Mouse (Mus musculus) neural tube, embryonic 14.5 days (tissue): ENCODE measurements around the gene 4930402H24Rik. TPM values are rescaled to one million over a fixed set of nuclear protein-coding genes. Genes with fewer than 3 reads are reported as not detected.
"Not testable (repeated sequence)": the region's sequence is repeated elsewhere in the genome, so short reads cannot be mapped to it uniquely, and the experiment has no call there.

Experiments
- ATAC-seq: fragments of 200-750 bp; cut with Nextera tagmentation; 2 replicates; pipeline ENCODE4 v1.8.0; 2017; ENCODE audit warnings: low read depth, mild to moderate bottlenecking, moderate TSS enrichment, moderate library complexity
- H3K27ac ChIP-seq: fragments of 300-500 bp; sonication (generic); 2 replicates; pipeline ENCODE4 v1.5.1; 2014; ENCODE audit warnings: low read depth, mild to moderate bottlenecking, control low read depth, low read length, moderate library complexity, mixed read lengths
- H3K27me3 ChIP-seq: fragments of 300-500 bp; sonication (generic); 2 replicates; pipeline ENCODE4 v1.6.1; 2014; ENCODE audit warnings: low read length; ENCODE audit not compliant: control insufficient read depth, insufficient read depth
- H3K36me3 ChIP-seq: fragments of 300-500 bp; sonication (generic); 2 replicates; pipeline ENCODE4 v1.6.1; 2014; ENCODE audit warnings: low read length, mixed read lengths; ENCODE audit not compliant: control insufficient read depth, insufficient read depth
- H3K4me1 ChIP-seq: fragments of 300-500 bp; sonication (generic); 2 replicates; pipeline ENCODE4 v1.6.1; 2014; ENCODE audit warnings: low read length; ENCODE audit not compliant: control insufficient read depth, insufficient read depth
- H3K4me2 ChIP-seq: fragments of 300-500 bp; sonication (generic); 2 replicates; pipeline ENCODE4 v1.6.1; 2014; ENCODE audit warnings: mild to moderate bottlenecking, low read depth, low read length, control low read depth
- H3K4me3 ChIP-seq: fragments of 300-500 bp; sonication (generic); 2 replicates; pipeline ENCODE4 v1.5.1; 2014; ENCODE audit warnings: low read depth, low read length, control low read depth, mixed read lengths
- H3K9ac ChIP-seq: fragments of 300-500 bp; sonication (generic); replicated peaks from 2 replicates; pipeline ENCODE4 v1.6.1; 2014; ENCODE audit warnings: low read depth, mild to moderate bottlenecking, control low read depth, low read length, mixed read lengths
- H3K9me3 ChIP-seq: fragments of 300-500 bp; sonication (generic); 2 replicates; pipeline ENCODE4 v1.6.1; 2016; ENCODE audit warnings: low read length; ENCODE audit not compliant: control insufficient read depth
- WGBS: fragments of 180-500 bp; shearing (Covaris S2); extraction: QIAGEN DNeasy Blood & Tissue Kit; methylation state at CpG from one replicate; pipeline ENCODE4 v1.1.7; 2014; 5-methylcytosine and 5-hydroxymethylcytosine counted together
- polyA plus RNA-seq: library from polyadenylated mRNA; unstranded; fragments of >200 nt; fragmentation: Nextera tagmentation; extraction: Ambion mirVana; gene quantifications from 2 replicates; pipeline ENCODE4 v1.2.1, GENCODE M21; 2014

4930402H24Rik gene
- polyA plus RNA-seq, 1 experiment from 2014 or later: 109 TPM

- H3K4me2 ChIP-seq: no peak overlapping the region
- H3K9ac ChIP-seq: no peak overlapping the region
- H3K27me3 ChIP-seq: no peaks in the 10 kb centered on the region
- ATAC-seq: no peak
- no peak overlapping the region for H3K4me3 ChIP-seq
- H3K9me3 ChIP-seq: no peaks in the 10 kb centered on the region
- H3K36me3 ChIP-seq: no peaks in the 10 kb centered on the region
- 92% methylated on average over 4 of the region's 4 CpGs for WGBS
- H3K27ac ChIP-seq: no peak overlapping the region
- 0 out of 2 replicates have a peak, but pooled peaks cover 3% of the 10 kb centered on the region for H3K4me1 ChIP-seq
These were observed 76.7 kb downstream of the 4930402H24Rik start for GRCm38 (mm10) chr2:130829496-130829895.

- Histone ChIP-seq H3K27me3 (no peaks in the 10 kb centered on the region), H3K9me3 (no peaks in the 10 kb centered on the region), H3K4me3 (no peak overlapping the region), H3K4me1 (0 out of 2 replicates have a peak, but pooled peaks cover under 1% of the 10 kb centered on the region), H3K36me3 (no peaks in the 10 kb centered on the region), H3K4me2 (no peak overlapping the region), H3K27ac (no peak overlapping the region), H3K9ac (no peak overlapping the region)
- no peak for ATAC-seq
- 94% methylated on average over 1 of the region's 1 CpGs for WGBS
These were observed 77.5 kb downstream of the 4930402H24Rik start for GRCm38 (mm10) chr2:130828668-130829067.

- 95% methylated on average over 3 of the region's 3 CpGs for WGBS
- H3K27ac ChIP-seq, H3K4me3 ChIP-seq, H3K9me3 ChIP-seq, H3K27me3 ChIP-seq, H3K4me1 ChIP-seq, H3K4me2 ChIP-seq, ATAC-seq, H3K36me3 ChIP-seq, H3K9ac ChIP-seq: not testable (repeated sequence)
These were observed 78.1 kb downstream of the 4930402H24Rik start for GRCm38 (mm10) chr2:130828066-130828465.

- Histone ChIP-seq H3K4me2 (no peak overlapping the region), H3K4me3 (no peak overlapping the region), H3K4me1 (no peaks in the 10 kb centered on the region), H3K9me3 (no peaks in the 10 kb centered on the region), H3K27ac (no peak overlapping the region), H3K27me3 (no peaks in the 10 kb centered on the region), H3K36me3 (no peaks in the 10 kb centered on the region), H3K9ac (no peak overlapping the region)
- WGBS: 26% methylated on average over 2 of the region's 2 CpGs
- peak; percentile 58; the same call in 1 of the 2 replicates for ATAC-seq
These were observed 78.8 kb downstream of the 4930402H24Rik start for GRCm38 (mm10) chr2:130827410-130827809.

GRCm38 (mm10) chr2:130818838-130819647, 87.2 kb downstream of the 4930402H24Rik start:
- WGBS: 13% methylated on average over 11 of the region's 11 CpGs
- Histone ChIP-seq H3K9me3 (no peaks in the 10 kb centered on the region), H3K27me3 (no peaks in the 10 kb centered on the region), H3K36me3 (peaks cover 38% of the 10 kb centered on the region), H3K4me2 (no peak overlapping the region), H3K9ac (no peak overlapping the region), H3K4me1 (no peaks in the 10 kb centered on the region), H3K27ac (peak overlapping the region; percentile 55; the same call in 1 of the 2 replicates), H3K4me3 (no peak overlapping the region)
- peak; percentile 79; the same call in 1 of the 2 replicates for ATAC-seq

GRCm38 (mm10) chr2:130817865-130818264, 88.3 kb downstream of the 4930402H24Rik start:
- no peak overlapping the region for H3K27ac ChIP-seq
- no peak overlapping the region for H3K4me2 ChIP-seq
- 94% methylated on average over 1 of the region's 1 CpGs for WGBS
- peaks cover 49% of the 10 kb centered on the region for H3K36me3 ChIP-seq
- no peak overlapping the region for H3K9ac ChIP-seq
- no peaks in the 10 kb centered on the region for H3K9me3 ChIP-seq
- H3K27me3 ChIP-seq: no peaks in the 10 kb centered on the region
- H3K4me1 ChIP-seq: no peaks in the 10 kb centered on the region
- no peak overlapping the region for H3K4me3 ChIP-seq
- ATAC-seq: no peak

GRCm38 (mm10) chr2:130816205-130816604, 90.0 kb downstream of the 4930402H24Rik start:
- Histone ChIP-seq H3K9me3 (no peaks in the 10 kb centered on the region), H3K4me1 (no peaks in the 10 kb centered on the region), H3K4me2 (no peak overlapping the region), H3K4me3 (no peak overlapping the region), H3K9ac (no peak overlapping the region), H3K27me3 (no peaks in the 10 kb centered on the region), H3K27ac (no peak overlapping the region), H3K36me3 (peaks cover 61% of the 10 kb centered on the region)
- no peak for ATAC-seq
- WGBS: 89% methylated on average over 5 of the region's 5 CpGs

GRCm38 (mm10) chr2:130814492-130814891, 91.7 kb downstream of the 4930402H24Rik start:
- Histone ChIP-seq H3K9ac (no peak overlapping the region), H3K36me3 (peaks cover 69% of the 10 kb centered on the region), H3K4me3 (no peak overlapping the region), H3K27me3 (no peaks in the 10 kb centered on the region), H3K27ac (no peak overlapping the region), H3K9me3 (no peaks in the 10 kb centered on the region), H3K4me1 (no peaks in the 10 kb centered on the region), H3K4me2 (no peak overlapping the region)
- no peak for ATAC-seq
- 77% methylated on average over 1 of the region's 1 CpGs for WGBS

- Histone ChIP-seq H3K4me2 (no peak overlapping the region), H3K36me3 (peaks cover 71% of the 10 kb centered on the region), H3K27me3 (no peaks in the 10 kb centered on the region), H3K4me1 (no peaks in the 10 kb centered on the region), H3K27ac (no peak overlapping the region), H3K9me3 (no peaks in the 10 kb centered on the region), H3K9ac (no peak overlapping the region), H3K4me3 (no peak overlapping the region)
- 76% methylated on average over 6 of the region's 6 CpGs for WGBS
- ATAC-seq: no peak
These were observed 92.5 kb downstream of the 4930402H24Rik start for GRCm38 (mm10) chr2:130813729-130814128.
